ENCODE assay signal across 22 mouse cellular contexts in the genomic region with DNA sequence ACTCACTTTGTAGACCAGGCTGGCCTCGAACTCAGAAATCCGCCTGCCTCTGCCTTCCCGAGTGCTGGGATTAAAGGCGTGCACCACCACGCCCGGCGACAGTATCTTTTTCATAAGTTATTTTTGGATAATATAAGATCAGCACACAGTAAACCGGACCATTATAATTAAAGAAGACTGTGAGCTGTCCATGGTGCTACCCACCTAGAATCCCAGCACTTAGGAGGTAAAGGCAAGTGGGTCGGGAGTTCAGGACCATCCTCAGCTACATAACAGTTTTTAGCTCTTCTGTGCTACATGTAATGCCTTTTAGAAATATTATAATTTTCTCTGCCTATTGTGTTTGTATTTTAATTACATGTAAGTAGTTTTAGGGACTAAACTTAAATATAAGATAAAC.
"Had no signal": no experiment of that assay in that cellular context is flagged by ENCODE, and none has a peak within 500 bp of the region (broad histone marks: within the 10 kb centered on the region; RNA-seq: fewer than 3 reads in every experiment).

No protein-coding gene starts in this region.

- H3K27ac ChIP-seq: kidney, postnatal 0 days; layer of hippocampus, adult 2 months; limb, embryonic 15.5 days; liver, embryonic 14.5 days; neural tube, embryonic 12.5 days; neural tube, embryonic 15.5 days; stomach, postnatal 0 days had no signal

- H3K27me3 ChIP-seq: limb, embryonic 15.5 days; neural tube, embryonic 12.5 days; neural tube, embryonic 15.5 days had no signal

- H3K9ac ChIP-seq: limb, embryonic 15.5 days; liver, embryonic 14.5 days; liver, postnatal 0 days; neural tube, embryonic 12.5 days; neural tube, embryonic 15.5 days had no signal

- ATAC-seq: liver, postnatal 0 days had no signal

- H3K9me3 ChIP-seq: limb, embryonic 15.5 days; neural tube, embryonic 12.5 days; neural tube, embryonic 15.5 days had no signal

- DNase-seq: kidney, adult 9 months; kidney, postnatal 25 days; layer of hippocampus, adult 9-11 months; liver, postnatal 0 days; lung, postnatal 14 days; lung, postnatal 4 days; midbrain, embryonic 14.5 days; right cerebral cortex, adult 18-20 months; right cerebral cortex, postnatal 14 days; right cerebral cortex, postnatal 4 days; thymus, adult 2 months; thymus, postnatal 14 days; thymus, postnatal 4 days had no signal

- H3K4me1 ChIP-seq: limb, embryonic 15.5 days; neural tube, embryonic 12.5 days; neural tube, embryonic 15.5 days had no signal

- H3K4me2 ChIP-seq: limb, embryonic 15.5 days; liver, embryonic 11.5 days; midbrain, embryonic 11.5 days; neural tube, embryonic 12.5 days; neural tube, embryonic 15.5 days had no signal

- H3K4me3 ChIP-seq: layer of hippocampus, adult 2 months; limb, embryonic 15.5 days; neural tube, embryonic 12.5 days; neural tube, embryonic 15.5 days had no signal
